Mouse (Mus musculus) adrenal gland, postnatal 25 days (tissue): ENCODE results near the gene Tent5b. TPM values are rescaled to one million over a fixed set of nuclear protein-coding genes. Genes with fewer than 3 reads are reported as not detected.
A peak's percentile ranks its signal among the peaks of the same experiment; 100 is the strongest.

Experiments
- DNase-seq: peaks from one replicate; pipeline ENCODE4 v3.0.0; 2021; ENCODE audit warnings: mixed read lengths
- total RNA-seq: library from RNA; stranded (reverse); gene quantifications from 2 replicates; pipeline ENCODE4 v1.2.3, GENCODE M21; 2021

Tent5b gene
- total RNA-seq, 1 experiment from 2014 or later: 0.76 TPM

- no peak for DNase-seq
These were observed 8.7 kb upstream of the Tent5b start for GRCm38 (mm10) chr4:133471135-133471821.

- no peak for DNase-seq
These were observed 6.1 kb upstream of the Tent5b start for GRCm38 (mm10) chr4:133473833-133474232.

- no peak for DNase-seq
These were observed 229 bp downstream of the Tent5b start for GRCm38 (mm10) chr4:133480185-133480537.

GRCm38 (mm10) chr4:133480754-133481153 is 822 bp downstream of the Tent5b start:
- no peak for DNase-seq

- no peak for DNase-seq
These were observed 1.6 kb downstream of the Tent5b start for GRCm38 (mm10) chr4:133481488-133481887.

- no peak for DNase-seq
These were observed 2.5 kb downstream of the Tent5b start for GRCm38 (mm10) chr4:133482479-133482878.

- DNase-seq: no peak
These were observed 4.5 kb downstream of the Tent5b start for GRCm38 (mm10) chr4:133484266-133485025.

- no peak for DNase-seq
These were observed 5.9 kb downstream of the Tent5b start for GRCm38 (mm10) chr4:133485691-133486425.

GRCm38 (mm10) chr4:133486673-133487357 is 6.9 kb downstream of the Tent5b start:
- no peak for DNase-seq

- DNase-seq: no peak
These were observed 8.9 kb downstream of the Tent5b start for GRCm38 (mm10) chr4:133488619-133489392.

- no peak for DNase-seq
These were observed 9.7 kb downstream of the Tent5b start for GRCm38 (mm10) chr4:133489489-133490245.

- no peak for DNase-seq
These were observed 11.9 kb downstream of the Tent5b start for GRCm38 (mm10) chr4:133491800-133492199.

GRCm38 (mm10) chr4:133493895-133494294 is 14.0 kb downstream of the Tent5b start:
- no peak for DNase-seq

- DNase-seq: peak; percentile 94
These were observed 14.5 kb downstream of the Tent5b start for GRCm38 (mm10) chr4:133494432-133494831.

- no peak for DNase-seq
These were observed 14.9 kb downstream of the Tent5b start for GRCm38 (mm10) chr4:133494867-133495266.

- peak; percentile 42 for DNase-seq
These were observed 15.8 kb downstream of the Tent5b start for GRCm38 (mm10) chr4:133495711-133496110.

GRCm38 (mm10) chr4:133496738-133497445 is 17.0 kb downstream of the Tent5b start:
- no peak for DNase-seq

- peak; percentile 48 for DNase-seq
These were observed 17.7 kb downstream of the Tent5b start for GRCm38 (mm10) chr4:133497461-133498159.

- peak; percentile 70 for DNase-seq
These were observed 18.3 kb downstream of the Tent5b start, which contains the start of gene Trnp1 for GRCm38 (mm10) chr4:133498160-133498724. Trnp1 (minus strand) TSS chr4:133498550.
